Mouse (Mus musculus): ENCODE results near the gene Gba2.

GRCm38 (mm10) chr4:43519956-43520355 is 58.7 kb downstream of the Gba2 start:
- no peak for TF ChIP-seq CTCF (IDR thresholded peaks at IDR 0.05; ENCODE audit: borderline replicate concordance, extremely low read depth, insufficient read depth, insufficient read length)
- no peak for TF ChIP-seq POLR2A (IDR thresholded peaks at IDR 0.05; ENCODE audit: borderline replicate concordance, extremely low read depth, insufficient read depth, insufficient read length, poor library complexity, severe bottlenecking)

Measured in brain, embryonic 14.5 days (tissue).